Mouse (Mus musculus) intestine, embryonic 15.5 days (tissue): ENCODE data around the gene 1520401A03Rik. TPM values are rescaled to one million over a fixed set of nuclear protein-coding genes. Genes with fewer than 3 reads are reported as not detected.

Experiments used
- ATAC-seq: fragments of 200-750 bp; cut with Nextera tagmentation; 2 replicates; pipeline ENCODE4 v1.8.0; 2017; ENCODE audit warnings: moderate TSS enrichment, moderate library complexity
- H3K27ac ChIP-seq: fragments of 300-500 bp; sonication (generic); 2 replicates; pipeline ENCODE4 v1.5.1; 2015; ENCODE audit warnings: mild to moderate bottlenecking, inconsistent platforms
- H3K27me3 ChIP-seq: fragments of 300-500 bp; sonication (generic); replicated peaks from 2 replicates; pipeline ENCODE4 v1.6.1; 2015; ENCODE audit warnings: inconsistent platforms
- H3K36me3 ChIP-seq: fragments of 300-500 bp; sonication (generic); 2 replicates; pipeline ENCODE4 v1.6.1; 2015; ENCODE audit warnings: inconsistent platforms
- H3K4me1 ChIP-seq: fragments of 300-500 bp; sonication (generic); replicated peaks from 2 replicates; pipeline ENCODE4 v1.6.1; 2015; ENCODE audit warnings: inconsistent platforms
- H3K4me2 ChIP-seq: fragments of 300-500 bp; sonication (generic); replicated peaks from 2 replicates; pipeline ENCODE4 v1.6.1; 2015; ENCODE audit warnings: mild to moderate bottlenecking, inconsistent platforms
- H3K4me3 ChIP-seq: fragments of 300-500 bp; sonication (generic); replicated peaks from 2 replicates; pipeline ENCODE4 v1.5.1; 2015; ENCODE audit warnings: inconsistent platforms
- H3K9ac ChIP-seq: fragments of 300-500 bp; sonication (generic); 2 replicates; pipeline ENCODE4 v1.6.1; 2015; ENCODE audit warnings: inconsistent platforms
- H3K9me3 ChIP-seq: fragments of 300-500 bp; sonication (generic); 2 replicates; pipeline ENCODE4 v1.6.1; 2016; ENCODE audit warnings: inconsistent platforms
- WGBS: fragments of 180-500 bp; shearing (Covaris S2); methylation state at CpG from one replicate; pipeline ENCODE4 v1.1.7; 2015; 5-methylcytosine and 5-hydroxymethylcytosine counted together
- polyA plus RNA-seq: library from polyadenylated mRNA; unstranded; fragments of >200 nt; fragmentation: Nextera tagmentation; extraction: Ambion mirVana; gene quantifications from 2 replicates; pipeline ENCODE4 v1.2.1, GENCODE M21; 2015

1520401A03Rik gene
- polyA plus RNA-seq, 1 experiment from 2014 or later: not detected

GRCm38 (mm10) chr17:23683856-23684672 lies 38.5 kb downstream of the 1520401A03Rik start, which contains the start of gene Cldn9:
Gene Cldn9, minus strand, starts transcription at chr17:23684026.
- H3K27me3 ChIP-seq: peaks cover 33% of the 10 kb centered on the region
- H3K9me3 ChIP-seq: no peaks in the 10 kb centered on the region
- peak; percentile 25; the same call in 1 of the 2 replicates for ATAC-seq
- H3K27ac ChIP-seq: no peak within 1 kb of the TSS
- H3K4me2 ChIP-seq: no peak within 1 kb of the TSS
- H3K4me1 ChIP-seq: peaks cover 27% of the 10 kb centered on the region
- H3K4me3 ChIP-seq: no peak within 1 kb of the TSS
- no peak within 1 kb of the TSS for H3K9ac ChIP-seq
- no peaks in the 10 kb centered on the region for H3K36me3 ChIP-seq
- 30% methylated on average over 15 of the region's 15 CpGs for WGBS

DNA sequence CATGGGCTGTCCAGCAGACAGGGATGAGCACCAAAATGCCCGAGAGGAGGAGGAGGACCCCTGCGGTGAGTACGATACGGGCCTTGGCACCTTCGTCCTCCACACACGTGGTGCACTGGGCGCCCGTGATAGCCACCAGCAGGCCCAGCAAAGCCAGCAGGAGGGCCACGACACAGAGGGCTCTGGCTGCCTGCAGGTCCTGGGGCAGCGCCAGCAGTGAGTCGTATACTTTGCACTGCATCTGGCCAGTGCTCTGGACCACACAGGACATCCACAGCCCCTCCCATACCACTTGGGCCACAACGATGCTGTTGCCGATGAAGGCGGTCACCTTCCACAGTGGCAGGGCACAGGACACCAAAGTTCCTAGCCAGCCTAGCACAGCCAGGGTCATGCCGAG lies 39.4 kb downstream of the 1520401A03Rik start:
- 24% methylated on average over 15 of the region's 15 CpGs for WGBS
- peaks cover 28% of the 10 kb centered on the region for H3K4me1 ChIP-seq
- no peak for ATAC-seq
- H3K36me3 ChIP-seq: no peaks in the 10 kb centered on the region
- peaks cover 38% of the 10 kb centered on the region for H3K27me3 ChIP-seq
- no peak overlapping the region for H3K4me3 ChIP-seq
- no peak overlapping the region for H3K4me2 ChIP-seq
- no peak overlapping the region for H3K27ac ChIP-seq
- no peaks in the 10 kb centered on the region for H3K9me3 ChIP-seq
- H3K9ac ChIP-seq: no peak overlapping the region

- 58% methylated on average over 3 of the region's 3 CpGs for WGBS
- ATAC-seq: no peak
- H3K27me3 ChIP-seq: peaks cover 38% of the 10 kb centered on the region
- H3K36me3 ChIP-seq: no peaks in the 10 kb centered on the region
- H3K9ac ChIP-seq: no peak overlapping the region
- no peak overlapping the region for H3K27ac ChIP-seq
- H3K9me3 ChIP-seq: no peaks in the 10 kb centered on the region
- H3K4me1 ChIP-seq: peaks cover 28% of the 10 kb centered on the region
- no peak overlapping the region for H3K4me2 ChIP-seq
- no peak overlapping the region for H3K4me3 ChIP-seq
Measured at GRCm38 (mm10) chr17:23682530-23682929, 40.1 kb downstream of the 1520401A03Rik start.

GRCm38 (mm10) chr17:23682092-23682491 lies 40.5 kb downstream of the 1520401A03Rik start:
- ATAC-seq: peak; percentile 26; the same call in 1 of the 2 replicates
- H3K27me3 ChIP-seq: peaks cover 38% of the 10 kb centered on the region
- H3K9ac ChIP-seq: no peak overlapping the region
- WGBS: 37% methylated on average over 4 of the region's 4 CpGs
- H3K4me3 ChIP-seq: no peak overlapping the region
- H3K9me3 ChIP-seq: no peaks in the 10 kb centered on the region
- peaks cover 28% of the 10 kb centered on the region for H3K4me1 ChIP-seq
- no peaks in the 10 kb centered on the region for H3K36me3 ChIP-seq
- peak overlapping the region; percentile 2; the same call in 1 of the 2 replicates for H3K27ac ChIP-seq
- H3K4me2 ChIP-seq: no peak overlapping the region

- peaks cover 35% of the 10 kb centered on the region for H3K4me1 ChIP-seq
- no peak overlapping the region for H3K4me3 ChIP-seq
- H3K27me3 ChIP-seq: peaks cover 38% of the 10 kb centered on the region
- H3K4me2 ChIP-seq: peak overlapping the region; percentile 14
- no peaks in the 10 kb centered on the region for H3K9me3 ChIP-seq
- H3K9ac ChIP-seq: no peak overlapping the region
- 50% methylated on average over 10 of the region's 10 CpGs for WGBS
- ATAC-seq: no peak
- no peaks in the 10 kb centered on the region for H3K36me3 ChIP-seq
- no peak overlapping the region for H3K27ac ChIP-seq
Measured at GRCm38 (mm10) chr17:23681086-23681485, 41.5 kb downstream of the 1520401A03Rik start.

- Histone ChIP-seq H3K4me3 (0 out of 2 replicates have a peak overlapping the region, but pooled peaks have one; percentile 32), H3K27me3 (peaks cover 38% of the 10 kb centered on the region), H3K4me2 (peak overlapping the region; percentile 62), H3K27ac (no peak overlapping the region), H3K36me3 (no peaks in the 10 kb centered on the region), H3K4me1 (peaks cover 43% of the 10 kb centered on the region), H3K9me3 (no peaks in the 10 kb centered on the region), H3K9ac (no peak overlapping the region)
- 51% methylated on average over 9 of the region's 9 CpGs for WGBS
- no peak for ATAC-seq
Measured at GRCm38 (mm10) chr17:23680336-23680735, 42.2 kb downstream of the 1520401A03Rik start.

GRCm38 (mm10) chr17:23679127-23679835 lies 43.3 kb downstream of the 1520401A03Rik start, which contains the start of gene Cldn6:
Gene Cldn6, plus strand, starts transcription at chr17:23679249.
- Histone ChIP-seq H3K9ac (peak within 1 kb of the TSS; percentile 28), H3K27ac (peak within 1 kb of the TSS; percentile 27; the same call in 1 of the 2 replicates), H3K4me2 (peak within 1 kb of the TSS; percentile 62), H3K4me3 (peak within 1 kb of the TSS; percentile 32), H3K27me3 (peaks cover 38% of the 10 kb centered on the region), H3K4me1 (peaks cover 53% of the 10 kb centered on the region), H3K36me3 (no peaks in the 10 kb centered on the region), H3K9me3 (no peaks in the 10 kb centered on the region)
- 3% methylated on average over 35 of the region's 38 CpGs for WGBS
- ATAC-seq: no peak

DNA sequence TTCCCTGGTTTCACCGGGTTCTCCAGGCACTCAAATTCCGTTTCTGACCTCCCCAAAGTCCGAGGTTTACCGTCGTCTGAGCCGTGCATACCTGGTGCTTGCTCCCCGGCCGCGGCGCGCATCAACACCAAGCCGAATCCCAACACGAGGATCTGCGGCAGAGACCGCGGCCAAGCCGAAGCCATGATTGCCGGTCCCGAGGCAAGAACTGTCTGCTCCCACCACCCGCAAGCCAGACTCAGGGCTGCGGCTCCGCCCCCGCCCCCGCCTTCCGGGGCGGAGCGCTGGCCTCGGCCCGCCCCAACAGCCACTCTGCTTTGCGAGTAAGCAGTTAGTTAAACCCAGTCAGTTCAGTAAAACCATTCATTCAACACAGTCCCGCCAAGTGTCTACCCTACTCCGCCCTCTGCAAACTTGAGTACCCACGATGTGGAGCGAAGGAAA lies 45.3 kb downstream of the 1520401A03Rik start, which contains the start of gene Tnfrsf12a:
Gene Tnfrsf12a, minus strand, starts transcription at position 233 of the 444 bp plus-strand sequence.
- 0% methylated on average over 34 of the region's 34 CpGs for WGBS
- H3K36me3 ChIP-seq: no peaks in the 10 kb centered on the region
- peak within 1 kb of the TSS; percentile 66 for H3K27ac ChIP-seq
- no peaks in the 10 kb centered on the region for H3K9me3 ChIP-seq
- peak within 1 kb of the TSS; percentile 60 for H3K9ac ChIP-seq
- ATAC-seq: peak; percentile 44
- H3K4me2 ChIP-seq: peak within 1 kb of the TSS; percentile 96
- peak within 1 kb of the TSS; percentile 54 for H3K4me3 ChIP-seq
- peaks cover 51% of the 10 kb centered on the region for H3K4me1 ChIP-seq
- H3K27me3 ChIP-seq: peaks cover 29% of the 10 kb centered on the region

DNA sequence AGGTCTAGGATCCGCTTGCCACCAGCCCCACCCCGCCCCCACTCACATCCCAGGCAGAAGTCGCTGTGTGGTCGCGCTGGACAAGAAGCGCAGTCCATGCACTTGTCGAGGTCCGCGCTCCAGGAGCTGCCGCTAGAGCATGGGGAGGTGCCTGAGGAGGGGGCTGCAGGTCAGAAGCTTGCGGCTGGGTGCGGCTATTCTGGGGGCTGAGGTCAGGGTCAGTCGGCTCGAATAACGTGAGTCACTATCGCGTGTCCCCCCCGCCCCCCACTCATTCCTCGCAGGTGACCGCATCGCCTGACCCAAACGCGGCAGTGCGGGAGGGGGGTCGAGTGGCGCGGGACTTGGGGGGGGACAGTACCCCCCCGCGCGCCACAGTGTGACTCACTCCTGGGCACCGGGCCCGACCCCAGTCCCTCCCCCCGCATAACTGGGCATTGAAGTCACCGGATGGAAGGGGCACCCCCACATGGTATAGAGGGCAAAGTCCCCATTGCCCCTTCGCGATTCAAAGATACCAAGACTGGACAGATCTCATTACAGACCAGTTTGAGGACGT lies 46.0 kb downstream of the 1520401A03Rik start:
- peaks cover 29% of the 10 kb centered on the region for H3K27me3 ChIP-seq
- H3K9me3 ChIP-seq: no peaks in the 10 kb centered on the region
- H3K4me1 ChIP-seq: peaks cover 45% of the 10 kb centered on the region
- H3K4me2 ChIP-seq: peak overlapping the region; percentile 96
- peak overlapping the region; percentile 60 for H3K9ac ChIP-seq
- peak overlapping the region; percentile 54 for H3K4me3 ChIP-seq
- 1% methylated on average over 37 of the region's 37 CpGs for WGBS
- no peaks in the 10 kb centered on the region for H3K36me3 ChIP-seq
- peak overlapping the region; percentile 66; the same call in 1 of the 2 replicates for H3K27ac ChIP-seq
- ATAC-seq: no peak

DNA sequence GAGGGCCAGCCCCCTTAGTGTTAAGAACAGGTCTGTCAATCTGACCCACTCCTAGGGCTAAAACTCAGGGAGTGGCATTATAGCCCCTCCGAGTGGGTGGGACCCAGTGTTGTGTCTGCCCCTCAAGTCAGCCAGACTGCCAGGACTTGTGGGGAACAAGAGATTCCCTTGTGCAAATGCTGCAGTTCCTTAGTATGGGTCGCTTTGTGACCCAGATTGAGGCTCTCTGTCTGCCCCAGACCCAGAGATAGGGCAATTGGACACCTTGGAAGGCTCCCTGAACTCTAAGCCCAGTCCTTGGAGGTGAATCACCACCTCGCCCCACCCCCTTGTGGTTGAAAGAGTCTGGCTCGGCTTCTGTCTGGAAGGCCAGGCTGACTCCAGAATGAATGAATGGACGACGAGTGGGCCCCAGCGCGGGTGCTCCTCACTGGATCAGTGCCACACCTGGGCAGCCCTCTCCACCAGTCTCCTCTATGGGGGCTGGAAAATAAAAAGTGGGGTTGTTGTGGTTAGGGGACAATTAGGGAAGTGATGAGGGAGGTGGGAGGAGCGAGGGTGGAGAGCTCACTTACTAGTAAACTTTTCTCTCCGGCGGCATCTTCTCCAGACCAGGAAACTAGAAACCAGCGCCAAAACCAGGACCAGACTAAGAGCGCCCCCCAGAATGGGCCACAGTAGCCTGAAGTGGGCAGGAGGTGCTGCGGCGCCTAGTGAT lies 46.9 kb downstream of the 1520401A03Rik start:
- Histone ChIP-seq H3K4me1 (peaks cover 38% of the 10 kb centered on the region), H3K4me2 (peak overlapping the region; percentile 96), H3K36me3 (no peaks in the 10 kb centered on the region), H3K9me3 (no peaks in the 10 kb centered on the region), H3K4me3 (peak overlapping the region; percentile 54), H3K27ac (peak overlapping the region; percentile 66), H3K9ac (peak overlapping the region; percentile 60), H3K27me3 (peaks cover 21% of the 10 kb centered on the region)
- 17% methylated on average over 15 of the region's 15 CpGs for WGBS
- no peak for ATAC-seq

DNA sequence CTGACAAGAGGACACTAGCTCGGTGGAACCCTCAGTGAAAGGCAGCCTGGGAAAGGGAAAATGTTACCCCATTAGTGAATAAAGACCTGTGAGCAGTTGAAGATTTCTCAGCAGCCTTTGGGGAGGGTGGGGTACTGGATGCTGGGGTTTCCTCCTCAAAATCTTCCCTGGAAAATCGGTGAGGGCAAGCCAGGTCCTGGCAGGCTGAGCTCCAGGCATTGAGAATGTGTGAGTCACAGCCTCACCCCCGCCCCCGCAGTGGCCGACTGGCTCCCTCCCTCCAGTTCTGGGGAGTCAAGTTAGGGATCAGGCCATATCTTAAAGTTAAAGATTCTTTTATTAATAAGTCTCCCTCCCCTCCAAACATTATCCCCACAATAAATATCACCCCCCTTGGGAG lies 47.5 kb downstream of the 1520401A03Rik start:
- WGBS: 28% methylated on average over 5 of the region's 5 CpGs
- no peak overlapping the region for H3K27ac ChIP-seq
- peaks cover 4% of the 10 kb centered on the region; the same call in 1 of the 2 replicates for H3K36me3 ChIP-seq
- no peak overlapping the region for H3K4me3 ChIP-seq
- peak overlapping the region; percentile 96 for H3K4me2 ChIP-seq
- H3K4me1 ChIP-seq: peaks cover 38% of the 10 kb centered on the region
- peaks cover 15% of the 10 kb centered on the region for H3K27me3 ChIP-seq
- ATAC-seq: no peak
- H3K9ac ChIP-seq: no peak overlapping the region
- H3K9me3 ChIP-seq: no peaks in the 10 kb centered on the region
